Mouse (Mus musculus): ENCODE measurements at regions not wholly inside any gene's neighbourhood (a gene's known extent, or its start where the extent isn't known, plus 50 kb on each side); places are given as distances from the start of the nearest gene placed in this dataset.

DNA sequence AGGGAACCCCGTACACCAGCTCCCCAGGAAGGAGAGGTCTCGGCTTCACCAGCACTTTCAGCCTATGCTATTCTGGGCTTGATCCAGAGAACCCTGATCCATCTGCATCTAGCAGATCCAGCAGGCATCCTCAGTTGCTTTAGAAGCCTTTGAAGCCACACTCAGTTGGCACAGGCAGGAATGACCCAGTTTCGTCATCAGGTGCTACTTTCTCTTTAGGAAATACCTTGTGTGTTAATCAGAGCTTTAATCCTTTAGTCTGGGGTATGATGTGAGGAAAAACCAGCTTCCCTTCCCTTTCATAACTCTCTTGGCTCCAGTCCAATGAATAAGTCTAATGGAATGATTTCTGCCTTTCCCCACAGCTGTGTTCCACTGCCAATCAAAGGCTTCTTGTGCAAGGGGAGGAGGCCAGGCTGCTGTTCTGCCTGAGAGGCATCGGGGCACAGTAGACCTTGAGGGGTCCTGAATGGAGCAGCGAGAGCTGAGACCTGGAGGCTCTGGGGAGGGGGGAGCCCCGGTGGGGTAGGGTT lies 173.3 kb upstream of the Igfbp7 start:
- Histone ChIP-seq H3K36me3 (ENCODE audit: control insufficient read depth, insufficient read depth, low read length, poor library complexity, severe bottlenecking) (no peaks in the 10 kb centered on the region), H3K27me3 (ENCODE audit: control insufficient read depth, insufficient read depth, low read length, poor library complexity, severe bottlenecking) (no peaks in the 10 kb centered on the region), H3K4me1 (ENCODE audit: control insufficient read depth, insufficient read depth, low read length) (no peaks in the 10 kb centered on the region), H3K9ac (ENCODE audit: low read depth, poor library complexity, severe bottlenecking) (no peak overlapping the region), H3K4me3 (ENCODE audit: low read depth, low read length) (no peak overlapping the region), H3K27ac (ENCODE audit: insufficient read depth, low read length) (no peak overlapping the region), H3K9me3 (replicated peaks; ENCODE audit: control insufficient read depth, insufficient read depth, low read length, poor library complexity, severe bottlenecking) (no peaks in the 10 kb centered on the region)
- no peak for TF ChIP-seq EP300 (IDR thresholded peaks at IDR 0.05; ENCODE audit: insufficient read depth, low read depth, low read length)
- no peak for TF ChIP-seq CTCF (IDR thresholded peaks at IDR 0.05; ENCODE audit: low read depth, low read length)
- no peak for TF ChIP-seq POLR2A (IDR thresholded peaks at IDR 0.05; ENCODE audit: insufficient read depth, low read length)

GRCm38 (mm10) chr5:77579826-77580745 lies 172.2 kb upstream of the Igfbp7 start:
- no peaks in the 10 kb centered on the region for H3K27me3 ChIP-seq (ENCODE audit: control insufficient read depth, insufficient read depth, low read length, poor library complexity, severe bottlenecking)
- TF ChIP-seq CTCF (IDR thresholded peaks at IDR 0.05; ENCODE audit: low read depth, low read length): no peak
- TF ChIP-seq POLR2A (IDR thresholded peaks at IDR 0.05; ENCODE audit: insufficient read depth, low read length): no peak
- no peak for TF ChIP-seq EP300 (IDR thresholded peaks at IDR 0.05; ENCODE audit: insufficient read depth, low read depth, low read length)
- no peak overlapping the region for H3K27ac ChIP-seq (ENCODE audit: insufficient read depth, low read length)
- no peaks in the 10 kb centered on the region for H3K36me3 ChIP-seq (ENCODE audit: control insufficient read depth, insufficient read depth, low read length, poor library complexity, severe bottlenecking)
- no peak overlapping the region for H3K9ac ChIP-seq (ENCODE audit: low read depth, poor library complexity, severe bottlenecking)
- H3K9me3 ChIP-seq (replicated peaks; ENCODE audit: control insufficient read depth, insufficient read depth, low read length, poor library complexity, severe bottlenecking): no peaks in the 10 kb centered on the region
- H3K4me3 ChIP-seq (ENCODE audit: low read depth, low read length): no peak overlapping the region
- no peaks in the 10 kb centered on the region for H3K4me1 ChIP-seq (ENCODE audit: control insufficient read depth, insufficient read depth, low read length)

GRCm38 (mm10) chr5:77576881-77577280 lies 169.0 kb upstream of the Igfbp7 start:
- no peaks in the 10 kb centered on the region for H3K27me3 ChIP-seq (ENCODE audit: control insufficient read depth, insufficient read depth, low read length, poor library complexity, severe bottlenecking)
- H3K4me3 ChIP-seq (ENCODE audit: low read depth, low read length): no peak overlapping the region
- no peaks in the 10 kb centered on the region for H3K9me3 ChIP-seq (replicated peaks; ENCODE audit: control insufficient read depth, insufficient read depth, low read length, poor library complexity, severe bottlenecking)
- H3K9ac ChIP-seq (ENCODE audit: low read depth, poor library complexity, severe bottlenecking): no peak overlapping the region
- TF ChIP-seq CTCF (IDR thresholded peaks at IDR 0.05; ENCODE audit: low read depth, low read length) (no peak), POLR2A (IDR thresholded peaks at IDR 0.05; ENCODE audit: insufficient read depth, low read length) (no peak), EP300 (IDR thresholded peaks at IDR 0.05; ENCODE audit: insufficient read depth, low read depth, low read length) (no peak)
- H3K27ac ChIP-seq (ENCODE audit: insufficient read depth, low read length): no peak overlapping the region
- no peaks in the 10 kb centered on the region for H3K36me3 ChIP-seq (ENCODE audit: control insufficient read depth, insufficient read depth, low read length, poor library complexity, severe bottlenecking)
- no peaks in the 10 kb centered on the region for H3K4me1 ChIP-seq (ENCODE audit: control insufficient read depth, insufficient read depth, low read length)

DNA sequence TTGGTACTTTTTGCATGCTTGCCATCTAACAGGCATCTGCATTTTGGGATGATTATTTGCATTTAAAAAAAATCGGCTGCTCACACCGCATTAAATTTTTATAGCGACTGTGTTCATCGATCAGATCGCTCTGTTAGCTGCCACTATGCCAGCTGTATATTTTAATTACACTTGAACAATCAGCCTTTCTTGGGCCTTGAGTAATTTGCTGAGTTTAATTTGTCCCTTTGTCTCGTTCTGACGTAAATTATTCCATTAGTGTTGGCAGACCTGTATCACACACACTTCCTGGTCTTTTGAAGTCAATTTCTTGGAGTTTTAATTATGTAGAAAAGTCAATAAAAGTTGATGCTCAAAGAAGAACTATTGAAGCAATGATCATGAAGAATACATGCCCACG lies 167.9 kb upstream of the Igfbp7 start:
- Histone ChIP-seq H3K9ac (ENCODE audit: low read depth, poor library complexity, severe bottlenecking) (no peak overlapping the region), H3K36me3 (ENCODE audit: control insufficient read depth, insufficient read depth, low read length, poor library complexity, severe bottlenecking) (no peaks in the 10 kb centered on the region), H3K27ac (ENCODE audit: insufficient read depth, low read length) (no peak overlapping the region), H3K4me1 (ENCODE audit: control insufficient read depth, insufficient read depth, low read length) (no peaks in the 10 kb centered on the region), H3K27me3 (ENCODE audit: control insufficient read depth, insufficient read depth, low read length, poor library complexity, severe bottlenecking) (no peaks in the 10 kb centered on the region), H3K9me3 (replicated peaks; ENCODE audit: control insufficient read depth, insufficient read depth, low read length, poor library complexity, severe bottlenecking) (no peaks in the 10 kb centered on the region), H3K4me3 (ENCODE audit: low read depth, low read length) (no peak overlapping the region)
- TF ChIP-seq POLR2A (IDR thresholded peaks at IDR 0.05; ENCODE audit: insufficient read depth, low read length) (no peak), CTCF (IDR thresholded peaks at IDR 0.05; ENCODE audit: low read depth, low read length) (no peak), EP300 (IDR thresholded peaks at IDR 0.05; ENCODE audit: insufficient read depth, low read depth, low read length) (no peak)

- no peaks in the 10 kb centered on the region for H3K4me1 ChIP-seq (ENCODE audit: control insufficient read depth, insufficient read depth, low read length)
- TF ChIP-seq EP300 (IDR thresholded peaks at IDR 0.05; ENCODE audit: insufficient read depth, low read depth, low read length) (no peak), POLR2A (IDR thresholded peaks at IDR 0.05; ENCODE audit: insufficient read depth, low read length) (no peak), CTCF (IDR thresholded peaks at IDR 0.05; ENCODE audit: low read depth, low read length) (no peak)
- no peaks in the 10 kb centered on the region for H3K36me3 ChIP-seq (ENCODE audit: control insufficient read depth, insufficient read depth, low read length, poor library complexity, severe bottlenecking)
- H3K4me3 ChIP-seq (ENCODE audit: low read depth, low read length): no peak overlapping the region
- peaks cover 6% of the 10 kb centered on the region; the same call in 1 of the 2 replicates for H3K9me3 ChIP-seq (replicated peaks; ENCODE audit: control insufficient read depth, insufficient read depth, low read length, poor library complexity, severe bottlenecking)
- H3K27me3 ChIP-seq (ENCODE audit: control insufficient read depth, insufficient read depth, low read length, poor library complexity, severe bottlenecking): no peaks in the 10 kb centered on the region; the same call in 1 of the 2 replicates
- no peak overlapping the region for H3K27ac ChIP-seq (ENCODE audit: insufficient read depth, low read length)
- no peak overlapping the region for H3K9ac ChIP-seq (ENCODE audit: low read depth, poor library complexity, severe bottlenecking)
These were observed 162.5 kb upstream of the Igfbp7 start for GRCm38 (mm10) chr5:77570364-77570763.

DNA sequence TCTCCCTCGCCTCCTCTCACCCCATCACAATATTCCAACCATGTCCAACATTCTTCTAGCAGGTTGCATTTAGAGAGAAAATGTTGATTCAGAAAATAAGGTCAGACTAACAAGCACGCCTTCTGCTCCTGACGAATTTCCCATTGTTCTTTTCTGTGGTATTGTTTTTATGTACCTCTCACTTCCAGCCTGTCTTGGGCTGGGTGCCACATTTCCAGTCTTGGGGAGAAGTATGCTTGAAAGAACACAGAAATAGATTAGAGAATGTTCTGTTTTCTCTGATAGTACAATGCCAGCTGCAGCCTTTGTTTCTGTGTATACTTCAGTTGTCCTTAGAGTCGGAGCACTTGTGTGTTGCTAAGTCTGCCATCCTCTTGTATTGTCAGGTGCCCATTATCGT lies 160.3 kb upstream of the Igfbp7 start:
- no peaks in the 10 kb centered on the region; the same call in 1 of the 2 replicates for H3K27me3 ChIP-seq (ENCODE audit: control insufficient read depth, insufficient read depth, low read length, poor library complexity, severe bottlenecking)
- H3K27ac ChIP-seq (ENCODE audit: insufficient read depth, low read length): no peak overlapping the region
- no peak overlapping the region for H3K9ac ChIP-seq (ENCODE audit: low read depth, poor library complexity, severe bottlenecking)
- no peak overlapping the region for H3K4me3 ChIP-seq (ENCODE audit: low read depth, low read length)
- H3K36me3 ChIP-seq (ENCODE audit: control insufficient read depth, insufficient read depth, low read length, poor library complexity, severe bottlenecking): no peaks in the 10 kb centered on the region
- H3K9me3 ChIP-seq (replicated peaks; ENCODE audit: control insufficient read depth, insufficient read depth, low read length, poor library complexity, severe bottlenecking): peaks cover 6% of the 10 kb centered on the region; the same call in 1 of the 2 replicates
- TF ChIP-seq POLR2A (IDR thresholded peaks at IDR 0.05; ENCODE audit: insufficient read depth, low read length) (no peak), CTCF (IDR thresholded peaks at IDR 0.05; ENCODE audit: low read depth, low read length) (no peak), EP300 (IDR thresholded peaks at IDR 0.05; ENCODE audit: insufficient read depth, low read depth, low read length) (no peak)
- no peaks in the 10 kb centered on the region for H3K4me1 ChIP-seq (ENCODE audit: control insufficient read depth, insufficient read depth, low read length)
